In genomic region chr3:6511351-6511750, GRCm38 (mm10) we compare ENCODE assay signal across 30 mouse cellular contexts.
DNase-seq lines count a peak whose midpoint lies in the region; ATAC-seq and TF ChIP-seq lines count a peak whose summit lies in the region.
"Had no signal": no experiment of that assay in that cellular context is flagged by ENCODE, and none has a peak within 500 bp of the region (broad histone marks: within the 10 kb centered on the region; RNA-seq: fewer than 3 reads in every experiment).

No protein-coding gene starts in this region.

- H3K27ac ChIP-seq in gastrocnemius, adult 2 months, result no peak overlapping the region
- H3K27ac ChIP-seq in forebrain, embryonic 14.5 days (ENCODE audit: low read depth, low read length), result no peak overlapping the region
- H3K27ac ChIP-seq: embryonic facial prominence, embryonic 10.5 days; embryonic facial prominence, embryonic 13.5 days; forebrain, embryonic 12.5 days; heart, adult 2 months; heart, embryonic 10.5 days; heart, embryonic 13.5 days; hindbrain, embryonic 12.5 days; hindbrain, embryonic 15.5 days; kidney, embryonic 15.5 days had no signal

- no peaks in the 10 kb centered on the region for H3K9me3 ChIP-seq in forebrain, embryonic 14.5 days (replicated peaks; ENCODE audit: control insufficient read depth, low read length)
- H3K9me3 ChIP-seq: embryonic facial prominence, embryonic 10.5 days; embryonic facial prominence, embryonic 13.5 days; forebrain, embryonic 12.5 days; heart, embryonic 10.5 days; heart, embryonic 13.5 days; hindbrain, embryonic 12.5 days; hindbrain, embryonic 15.5 days; kidney, embryonic 15.5 days had no signal

- H3K9ac ChIP-seq in forebrain, embryonic 14.5 days (ENCODE audit: low read length), result no peak overlapping the region
- H3K9ac ChIP-seq: embryonic facial prominence, embryonic 13.5 days; forebrain, embryonic 12.5 days; heart, embryonic 13.5 days; hindbrain, embryonic 12.5 days; hindbrain, embryonic 15.5 days; kidney, embryonic 15.5 days had no signal

- no peak for TF ChIP-seq CTCF in gastrocnemius, adult 2 months (IDR thresholded peaks at IDR 0.05)

- ATAC-seq in forebrain, embryonic 14.5 days, result no peak
- ATAC-seq: forebrain, embryonic 16.5 days; intestine, postnatal 0 days; Patski had no signal

- no peaks in the 10 kb centered on the region for H3K4me1 ChIP-seq in forebrain, embryonic 14.5 days (ENCODE audit: control insufficient read depth, insufficient read depth, low read length)
- H3K4me1 ChIP-seq: embryonic facial prominence, embryonic 10.5 days; embryonic facial prominence, embryonic 13.5 days; forebrain, embryonic 12.5 days; heart, embryonic 10.5 days; heart, embryonic 13.5 days; hindbrain, embryonic 12.5 days; hindbrain, embryonic 15.5 days; kidney, embryonic 15.5 days had no signal

- no peak overlapping the region for H3K4me2 ChIP-seq in forebrain, embryonic 14.5 days (ENCODE audit: low read length)
- H3K4me2 ChIP-seq: embryonic facial prominence, embryonic 13.5 days; forebrain, embryonic 12.5 days; heart, embryonic 13.5 days; hindbrain, embryonic 12.5 days; hindbrain, embryonic 15.5 days; kidney, embryonic 15.5 days had no signal

- no peak overlapping the region for H3K4me3 ChIP-seq in gastrocnemius, adult 2 months
- no peak overlapping the region for H3K4me3 ChIP-seq in forebrain, embryonic 14.5 days (ENCODE audit: low read depth, low read length)
- H3K4me3 ChIP-seq: embryonic facial prominence, embryonic 10.5 days; embryonic facial prominence, embryonic 13.5 days; erythroblast, embryonic 14.5 days; forebrain, embryonic 12.5 days; heart, adult 2 months; heart, embryonic 10.5 days; heart, embryonic 13.5 days; hindbrain, embryonic 12.5 days; hindbrain, embryonic 15.5 days; kidney, embryonic 15.5 days had no signal

- H3K36me3 ChIP-seq in forebrain, embryonic 14.5 days (ENCODE audit: control insufficient read depth, insufficient read depth, low read length), result no peaks in the 10 kb centered on the region
- H3K36me3 ChIP-seq: embryonic facial prominence, embryonic 10.5 days; embryonic facial prominence, embryonic 13.5 days; forebrain, embryonic 12.5 days; G1E; heart, embryonic 10.5 days; heart, embryonic 13.5 days; hindbrain, embryonic 12.5 days; hindbrain, embryonic 15.5 days; kidney, embryonic 15.5 days had no signal

- intact Hi-C loops in gastrocnemius, adult 2 months (cut with DNase I), result no loop called here
- intact Hi-C loops in gastrocnemius, postnatal 36 days (cut with DNase I), result no loop called here

- peak; percentile 9 for DNase-seq in adrenal gland, adult 2 months
- no peak for DNase-seq in adrenal gland, postnatal 4 days (ENCODE audit: low spot score in 2 of 2)
- DNase-seq in gastrocnemius, adult 2 months, result peak; percentile 9
- DNase-seq in gastrocnemius, postnatal 36 days, result no peak
- peak; percentile 10 for DNase-seq in kidney, postnatal 10 days
- DNase-seq in kidney, postnatal 36 days, result no peak
- DNase-seq in adrenal gland, postnatal 25 days, result peak; percentile 19
- DNase-seq in forebrain, embryonic 14.5 days (ENCODE audit: low spot score), result no peak
- DNase-seq: B cell, adult 2 months; cerebellum, adult 18-20 months; cerebellum, adult 9-11 months; cerebellum, postnatal 36 days; embryo, embryonic 11 days; heart, adult 2 months; heart, postnatal 14 days; kidney, adult 2 months had no signal

- H3K27me3 ChIP-seq in forebrain, embryonic 14.5 days (replicated peaks; ENCODE audit: control insufficient read depth, insufficient read depth, low read length), result no peaks in the 10 kb centered on the region
- H3K27me3 ChIP-seq: CH12.LX; embryonic facial prominence, embryonic 13.5 days; forebrain, embryonic 12.5 days; heart, embryonic 13.5 days; hindbrain, embryonic 12.5 days; hindbrain, embryonic 15.5 days; kidney, embryonic 15.5 days; Patski had no signal

- WGBS in forebrain, embryonic 14.5 days, result 88% methylated on average over 6 of the region's 6 CpGs

Comparison
In these comparisons a context has a peak if more than half of its experiments do, and no peak if none do; other contexts are left out.
1. DNase-seq: peak in adrenal gland, adult 2 months (single experiment), gastrocnemius, adult 2 months (single experiment), kidney, postnatal 10 days (single experiment) and adrenal gland, postnatal 25 days (single experiment); none in adrenal gland, postnatal 4 days (0 of 2), gastrocnemius, postnatal 36 days (0 of 2), kidney, postnatal 36 days (0 of 2) and forebrain, embryonic 14.5 days (single experiment).